Mouse (Mus musculus) sigmoid colon, adult 10 weeks (tissue): ENCODE results near the gene G6pc2. TPM values are rescaled to one million over a fixed set of nuclear protein-coding genes. Genes with fewer than 3 reads are reported as not detected.

Source experiments
- polyA plus RNA-seq: library from polyadenylated mRNA; stranded (reverse); fragments of 350-450 nt; fragmentation: Illumina TruSeq; extraction: RNeasy Lipid Tissue Mini Kit (QIAGEN cat#74804); gene quantifications from one replicate; pipeline ENCODE4 v1.2.3, GENCODE M21; 2014; ENCODE audit warnings: low read depth, low replicate concordance

G6pc2 gene
- 5.7 TPM for polyA plus RNA-seq

GRCm38 (mm10) chr2:69210773-69211172 is at the start of gene G6pc2:
Gene G6pc2, plus strand, starts transcription at chr2:69211073.

GRCm38 (mm10) chr2:69205791-69206351 is 5.0 kb upstream of the G6pc2 start, which contains the start of gene Spc25:
Gene Spc25, minus strand, starts transcription at chr2:69206194.

Other genes starting within 250 kb of the G6pc2 start
- gene Nostrin, start 75.3 kb upstream of the G6pc2 start, polyA plus RNA-seq: 132 TPM
- gene Spc25, start 4.9 kb upstream of the G6pc2 start, polyA plus RNA-seq: 57.4 TPM
- gene Abcb11, start 131.5 kb downstream of the G6pc2 start, polyA plus RNA-seq: 0.09 TPM
- gene Dhrs9, start 169.4 kb downstream of the G6pc2 start, polyA plus RNA-seq: 32.6 TPM